Mouse (Mus musculus) hindbrain, embryonic 14.5 days (tissue): ENCODE results near the gene Hp. TPM values are rescaled to one million over a fixed set of nuclear protein-coding genes. Genes with fewer than 3 reads are reported as not detected.

Source experiments
- ATAC-seq: fragments of 200-750 bp; cut with Nextera tagmentation; 2 replicates; pipeline ENCODE4 v1.8.0; 2017; ENCODE audit warnings: moderate number of reproducible peaks, mild to moderate bottlenecking, moderate TSS enrichment, moderate library complexity; ENCODE audit not compliant: low FRiP score
- DNase-seq: peaks from one replicate; pipeline ENCODE4 v3.0.0-alpha.2; 2015; ENCODE audit warnings: low spot score
- H3K27ac ChIP-seq: fragments of 300-500 bp; sonication (generic); 2 replicates; pipeline ENCODE4 v1.5.1; 2014; ENCODE audit warnings: mild to moderate bottlenecking, moderate library complexity
- H3K27me3 ChIP-seq: fragments of 300-500 bp; sonication (generic); 2 replicates; pipeline ENCODE4 v1.6.1; 2014; ENCODE audit warnings: mild to moderate bottlenecking, low read length, mixed read lengths; ENCODE audit not compliant: control insufficient read depth, insufficient read depth
- H3K36me3 ChIP-seq: fragments of 300-500 bp; sonication (generic); replicated peaks from 2 replicates; pipeline ENCODE4 v1.6.1; 2014; ENCODE audit not compliant: control insufficient read depth, insufficient read depth
- H3K4me1 ChIP-seq: fragments of 300-500 bp; sonication (generic); replicated peaks from 2 replicates; pipeline ENCODE4 v1.6.1; 2014; ENCODE audit warnings: antibody characterized with exemption, low read length, mixed read lengths; ENCODE audit not compliant: control insufficient read depth, insufficient read depth
- H3K4me2 ChIP-seq: fragments of 300-500 bp; sonication (generic); replicated peaks from 2 replicates; pipeline ENCODE4 v1.6.1; 2014; ENCODE audit warnings: mild to moderate bottlenecking, moderate library complexity
- H3K4me3 ChIP-seq: fragments of 300-500 bp; sonication (generic); replicated peaks from 2 replicates; pipeline ENCODE4 v1.5.1; 2014; ENCODE audit warnings: mild to moderate bottlenecking, low read length
- H3K9ac ChIP-seq: fragments of 300-500 bp; sonication (generic); 2 replicates; pipeline ENCODE4 v1.6.1; 2014
- H3K9me3 ChIP-seq: fragments of 300-500 bp; sonication (generic); 2 replicates; pipeline ENCODE4 v1.6.1; 2016; ENCODE audit warnings: low read length; ENCODE audit not compliant: control insufficient read depth
- WGBS: fragments of 180-500 bp; shearing (Covaris S2); extraction: QIAGEN DNeasy Blood & Tissue Kit; methylation state at CpG from one replicate; pipeline ENCODE4 v1.1.7; 2014; 5-methylcytosine and 5-hydroxymethylcytosine counted together
- polyA plus RNA-seq: library from polyadenylated mRNA; unstranded; fragments of >200 nt; fragmentation: Nextera tagmentation; extraction: Ambion mirVana; gene quantifications from 2 replicates; pipeline ENCODE4 v1.2.1, GENCODE M21; 2014

The Hp gene
- polyA plus RNA-seq, 1 experiment from 2014 or later = 0.43 TPM

- DNase-seq = peak; percentile 62
Observed at GRCm38 (mm10) chr8:109593117-109593788, 14.3 kb upstream of the Hp start.

GRCm38 (mm10) chr8:109592164-109592563, 13.2 kb upstream of the Hp start:
- no peak overlapping the region for H3K4me2 ChIP-seq
- WGBS = 80% methylated on average over 5 of the region's 5 CpGs

More at GRCm38 (mm10) chr8:109593117-109593788, 14.3 kb upstream of the Hp start:
- Histone ChIP-seq H3K4me2 (no peak overlapping the region), H3K36me3 (peaks cover 20% of the 10 kb centered on the region), H3K27me3 (no peaks in the 10 kb centered on the region), H3K27ac (no peak overlapping the region), H3K4me3 (no peak overlapping the region), H3K4me1 (no peaks in the 10 kb centered on the region), H3K9me3 (no peaks in the 10 kb centered on the region), H3K9ac (no peak overlapping the region)
- WGBS = 80% methylated on average over 6 of the region's 6 CpGs
- ATAC-seq = no peak

DNA sequence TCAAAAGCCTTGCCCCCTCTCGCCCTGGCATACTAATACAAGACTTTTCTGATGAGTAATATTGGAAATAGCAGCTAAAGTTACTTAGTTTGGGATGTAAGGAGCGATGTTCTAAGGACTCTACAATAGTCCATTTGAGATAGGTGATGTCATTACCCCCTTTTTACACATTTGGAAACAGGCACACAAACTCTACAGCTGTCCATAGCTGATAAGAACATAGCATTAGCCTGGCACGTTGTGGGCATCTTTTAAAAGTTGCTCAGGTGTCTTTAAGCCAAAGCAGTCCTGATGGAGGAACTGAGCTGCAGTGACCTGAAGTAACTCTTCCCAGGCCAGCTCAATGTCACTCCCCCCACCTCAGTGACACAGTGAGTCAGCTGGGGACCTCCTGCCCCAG, 12.4 kb upstream of the Hp start:
- no peak overlapping the region for H3K9ac ChIP-seq
- no peaks in the 10 kb centered on the region for H3K4me1 ChIP-seq
- no peak for DNase-seq
- H3K36me3 ChIP-seq = peaks cover 20% of the 10 kb centered on the region
- WGBS = 83% methylated on average over 3 of the region's 3 CpGs
- H3K4me3 ChIP-seq = no peak overlapping the region
- no peak overlapping the region for H3K4me2 ChIP-seq
- H3K9me3 ChIP-seq = no peaks in the 10 kb centered on the region
- ATAC-seq = no peak
- no peaks in the 10 kb centered on the region for H3K27me3 ChIP-seq
- no peak overlapping the region for H3K27ac ChIP-seq

More at GRCm38 (mm10) chr8:109592164-109592563, 13.2 kb upstream of the Hp start:
- Histone ChIP-seq H3K4me3 (no peak overlapping the region), H3K9ac (no peak overlapping the region), H3K4me1 (no peaks in the 10 kb centered on the region), H3K36me3 (peaks cover 20% of the 10 kb centered on the region), H3K9me3 (no peaks in the 10 kb centered on the region), H3K27ac (no peak overlapping the region), H3K27me3 (no peaks in the 10 kb centered on the region)
- ATAC-seq (no peak), DNase-seq (no peak)

DNA sequence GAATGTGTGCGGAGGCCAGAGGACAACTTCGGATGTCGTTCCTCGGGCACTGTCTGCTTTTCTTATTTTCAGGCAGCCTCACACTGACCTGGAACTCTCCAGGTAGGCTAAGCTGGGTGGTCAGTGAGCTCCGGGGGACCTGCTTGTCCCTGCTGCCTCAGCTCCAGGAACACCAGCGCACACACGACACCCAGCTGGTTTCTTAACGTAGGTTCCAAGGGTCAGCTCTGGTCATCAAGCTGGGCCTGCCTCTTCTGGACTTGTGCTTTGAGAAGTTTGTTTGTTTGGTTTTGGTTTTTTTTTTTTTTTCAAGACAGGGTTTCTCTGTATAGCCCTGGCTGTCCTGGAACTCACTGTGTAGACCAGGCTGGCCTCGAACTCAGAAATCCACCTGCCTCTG, 11.9 kb upstream of the Hp start:
- ATAC-seq (no peak), DNase-seq (no peak)
- no peak overlapping the region for H3K27ac ChIP-seq
- no peak overlapping the region for H3K4me2 ChIP-seq
- H3K36me3 ChIP-seq = peaks cover 20% of the 10 kb centered on the region
- H3K27me3 ChIP-seq = no peaks in the 10 kb centered on the region
- H3K4me3 ChIP-seq = no peak overlapping the region
- H3K4me1 ChIP-seq = no peaks in the 10 kb centered on the region
- H3K9ac ChIP-seq = no peak overlapping the region
- H3K9me3 ChIP-seq = no peaks in the 10 kb centered on the region
- 93% methylated on average over 9 of the region's 9 CpGs for WGBS

DNA sequence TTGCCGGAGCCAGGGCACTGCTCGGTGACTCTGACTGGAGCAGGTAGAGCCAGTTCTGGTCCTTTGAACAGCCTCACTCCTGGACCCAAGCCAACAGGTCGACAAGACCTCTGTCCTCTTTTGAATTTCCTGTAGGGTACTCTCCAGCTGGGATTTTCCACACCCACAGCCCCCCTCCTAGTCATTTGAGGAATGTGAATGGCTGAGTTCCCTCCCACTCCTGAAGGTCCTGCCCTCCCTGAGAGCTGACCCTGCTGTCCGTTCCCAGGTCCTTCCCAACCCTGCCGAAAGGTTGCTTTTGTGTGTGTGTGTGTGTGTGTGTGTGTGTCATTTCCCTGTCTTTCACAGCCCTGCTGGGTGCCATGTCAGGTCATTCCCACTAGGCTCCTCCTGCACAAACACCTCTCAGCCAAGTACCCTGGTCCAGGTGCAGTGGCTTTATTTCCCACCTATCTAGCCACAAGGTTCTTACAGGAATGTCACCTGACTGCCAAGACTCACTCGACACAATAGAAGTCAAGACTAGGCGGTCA, 8.1 kb upstream of the Hp start:
- Histone ChIP-seq H3K9me3 (no peaks in the 10 kb centered on the region), H3K4me1 (no peaks in the 10 kb centered on the region), H3K4me3 (no peak overlapping the region), H3K27ac (no peak overlapping the region), H3K36me3 (no peaks in the 10 kb centered on the region), H3K4me2 (no peak overlapping the region), H3K27me3 (no peaks in the 10 kb centered on the region), H3K9ac (no peak overlapping the region)
- DNase-seq (no peak), ATAC-seq (no peak)
- 68% methylated on average over 7 of the region's 7 CpGs for WGBS

DNA sequence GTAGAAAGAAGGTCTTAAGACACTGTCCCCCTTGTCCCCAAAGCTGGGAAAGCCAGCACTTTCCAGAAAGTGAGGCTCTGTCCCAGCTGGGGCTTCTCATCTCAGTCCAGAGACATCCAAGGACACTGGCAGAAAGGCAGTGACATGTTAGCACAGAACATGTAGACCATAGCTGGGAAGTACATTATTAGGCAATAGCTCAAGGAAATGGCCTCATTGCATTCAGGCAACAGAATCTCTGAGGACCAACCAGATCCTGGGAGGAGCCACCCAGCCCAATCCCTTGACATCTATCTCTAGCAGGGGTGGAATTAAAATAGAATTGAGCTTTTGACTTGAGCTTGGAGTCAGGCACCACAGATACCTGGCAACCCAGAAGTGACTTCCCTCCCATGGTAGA, 6.7 kb upstream of the Hp start:
- no peak for ATAC-seq

GRCm38 (mm10) chr8:109584830-109585229, 5.9 kb upstream of the Hp start:
- no peaks in the 10 kb centered on the region for H3K9me3 ChIP-seq
- no peak overlapping the region for H3K4me2 ChIP-seq
- H3K9ac ChIP-seq = no peak overlapping the region
- no peak for DNase-seq
- H3K36me3 ChIP-seq = no peaks in the 10 kb centered on the region
- no peak overlapping the region for H3K4me3 ChIP-seq
- ATAC-seq = no peak
- H3K27ac ChIP-seq = no peak overlapping the region
- H3K27me3 ChIP-seq = no peaks in the 10 kb centered on the region
- no peaks in the 10 kb centered on the region for H3K4me1 ChIP-seq
- 91% methylated on average over 3 of the region's 3 CpGs for WGBS

More for the DNA sequence above, 6.7 kb upstream of the Hp start:
- H3K36me3 ChIP-seq = no peaks in the 10 kb centered on the region
- no peak overlapping the region for H3K9ac ChIP-seq
- H3K9me3 ChIP-seq = no peaks in the 10 kb centered on the region
- DNase-seq = no peak
- no peak overlapping the region for H3K4me3 ChIP-seq
- no peaks in the 10 kb centered on the region for H3K4me1 ChIP-seq
- no peak overlapping the region for H3K27ac ChIP-seq
- no peak overlapping the region for H3K4me2 ChIP-seq
- no peaks in the 10 kb centered on the region for H3K27me3 ChIP-seq

GRCm38 (mm10) chr8:109584293-109584692, 5.3 kb upstream of the Hp start:
- H3K4me3 ChIP-seq = no peak overlapping the region
- ATAC-seq = no peak
- no peak for DNase-seq
- H3K4me2 ChIP-seq = no peak overlapping the region
- 90% methylated on average over 4 of the region's 4 CpGs for whole genome bisulfite sequencing
- no peaks in the 10 kb centered on the region for H3K9me3 ChIP-seq
- no peaks in the 10 kb centered on the region for H3K4me1 ChIP-seq
- H3K27me3 ChIP-seq = no peaks in the 10 kb centered on the region
- H3K9ac ChIP-seq = no peak overlapping the region
- no peak overlapping the region for H3K27ac ChIP-seq
- H3K36me3 ChIP-seq = no peaks in the 10 kb centered on the region

DNA sequence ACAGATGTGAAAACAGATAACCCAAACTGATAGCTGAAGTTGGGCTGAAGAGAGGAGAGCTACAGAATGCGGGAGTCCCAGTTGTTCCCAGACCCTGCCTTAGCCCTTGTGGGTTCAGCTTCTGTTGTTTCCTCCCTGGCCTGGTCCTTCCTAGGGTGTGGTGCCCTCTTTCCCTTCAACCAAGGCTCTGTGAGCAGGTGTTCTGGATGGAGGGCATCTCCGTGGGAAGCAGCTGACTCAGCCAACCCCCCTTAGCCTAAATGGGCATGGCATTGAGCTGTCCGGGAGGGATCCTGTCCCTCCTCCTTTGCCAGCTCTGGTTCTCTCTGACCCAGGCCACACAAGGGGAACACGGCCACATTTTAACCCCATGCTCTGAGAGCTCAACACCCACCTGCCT, 2.7 kb downstream of the Hp start:
- H3K9me3 ChIP-seq = no peaks in the 10 kb centered on the region
- H3K4me2 ChIP-seq = no peak overlapping the region
- no peaks in the 10 kb centered on the region for H3K4me1 ChIP-seq
- no peaks in the 10 kb centered on the region for H3K36me3 ChIP-seq
- H3K4me3 ChIP-seq = no peak overlapping the region
- WGBS = 77% methylated on average over 4 of the region's 4 CpGs
- no peak overlapping the region for H3K27ac ChIP-seq
- ATAC-seq (no peak), DNase-seq (no peak)
- no peak overlapping the region for H3K9ac ChIP-seq
- no peaks in the 10 kb centered on the region for H3K27me3 ChIP-seq
